Mouse (Mus musculus): ENCODE measurements around the gene Anxa10. TPM values are rescaled to one million over a fixed set of nuclear protein-coding genes. Genes with fewer than 3 reads are reported as not detected.

The Anxa10 gene
- polyA plus RNA-seq (2014; fragmentation: Illumina TruSeq; extraction: RNeasy Lipid Tissue Mini Kit (QIAGEN cat#74804); ENCODE audit: low read depth, low replicate concordance) = not detected

DNA sequence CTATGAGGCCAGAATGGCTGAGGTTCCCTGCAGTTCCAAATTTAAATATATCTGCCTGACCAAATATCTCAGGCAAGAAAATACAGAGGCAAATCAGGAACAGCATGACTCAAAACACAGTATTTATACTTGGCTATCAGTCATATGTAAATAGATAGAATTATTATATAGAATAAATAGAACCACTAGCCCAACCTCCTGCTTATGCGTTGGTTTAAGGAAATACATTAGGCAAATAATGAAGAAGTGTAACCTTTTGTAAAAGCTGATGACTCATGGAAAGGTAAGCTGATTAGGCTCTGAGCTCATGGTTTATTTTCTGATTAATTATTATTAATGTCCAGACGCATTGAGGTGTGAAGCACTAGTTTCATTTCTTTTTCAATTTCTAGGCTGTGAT lies at the start of gene Anxa10:
Gene Anxa10, minus strand, starts transcription at position 53 of the 400 bp plus-strand sequence.

Other genes starting within 250 kb of the Anxa10 start
- gene Palld, start 220.5 kb downstream of the Anxa10 start, polyA plus RNA-seq (2014; fragmentation: Illumina TruSeq; extraction: RNeasy Lipid Tissue Mini Kit (QIAGEN cat#74804); ENCODE audit: low read depth, low replicate concordance) = 16.4 TPM
- gene Ddx60, start 195.1 kb downstream of the Anxa10 start, polyA plus RNA-seq (2014; fragmentation: Illumina TruSeq; extraction: RNeasy Lipid Tissue Mini Kit (QIAGEN cat#74804); ENCODE audit: low read depth, low replicate concordance) = 1.9 TPM

Measured in adipose tissue, adult 10 weeks (tissue).